Mouse (Mus musculus): ENCODE results near the gene Fbxw10. TPM values are rescaled to one million over a fixed set of nuclear protein-coding genes. Genes with fewer than 3 reads are reported as not detected.
A peak's percentile ranks its signal among the peaks of the same experiment; 100 is the strongest.

Fbxw10 gene
- polyA plus RNA-seq, 1 experiment from 2014 or later, result 0.43 TPM

GRCm38 (mm10) chr11:62816591-62816990, 30.3 kb upstream of the Fbxw10 start:
- no peak for ATAC-seq
- Histone ChIP-seq H3K9ac (ENCODE audit: low read depth, low read length) (no peak overlapping the region), H3K27me3 (replicated peaks; ENCODE audit: control insufficient read depth, insufficient read depth, low read length) (no peaks in the 10 kb centered on the region), H3K9me3 (ENCODE audit: control insufficient read depth, low read length) (no peaks in the 10 kb centered on the region), H3K36me3 (ENCODE audit: control insufficient read depth, insufficient read depth, low read length) (no peaks in the 10 kb centered on the region), H3K27ac (ENCODE audit: low read length) (no peak overlapping the region), H3K4me3 (ENCODE audit: low read length) (no peak overlapping the region), H3K4me1 (ENCODE audit: control insufficient read depth, insufficient read depth, low read length) (peaks cover 24% of the 10 kb centered on the region), H3K4me2 (ENCODE audit: low read depth, low read length) (no peak overlapping the region)
- WGBS, result 31% methylated on average over 6 of the region's 6 CpGs

- WGBS, result 84% methylated on average over 8 of the region's 8 CpGs
- Histone ChIP-seq H3K27ac (ENCODE audit: low read length) (no peak overlapping the region), H3K4me3 (ENCODE audit: low read length) (no peak overlapping the region), H3K9me3 (ENCODE audit: control insufficient read depth, low read length) (no peaks in the 10 kb centered on the region), H3K4me1 (ENCODE audit: control insufficient read depth, insufficient read depth, low read length) (peaks cover 25% of the 10 kb centered on the region), H3K36me3 (ENCODE audit: control insufficient read depth, insufficient read depth, low read length) (no peaks in the 10 kb centered on the region), H3K27me3 (replicated peaks; ENCODE audit: control insufficient read depth, insufficient read depth, low read length) (no peaks in the 10 kb centered on the region), H3K9ac (ENCODE audit: low read depth, low read length) (no peak overlapping the region), H3K4me2 (ENCODE audit: low read depth, low read length) (no peak overlapping the region)
- no peak for ATAC-seq
Measured at GRCm38 (mm10) chr11:62819059-62819686, 27.7 kb upstream of the Fbxw10 start.

- Histone ChIP-seq H3K4me2 (ENCODE audit: low read depth, low read length) (peak within 1 kb of the TSS; percentile 87), H3K9ac (ENCODE audit: low read depth, low read length) (peak within 1 kb of the TSS; percentile 80), H3K4me1 (ENCODE audit: control insufficient read depth, insufficient read depth, low read length) (peaks cover 25% of the 10 kb centered on the region), H3K9me3 (ENCODE audit: control insufficient read depth, low read length) (no peaks in the 10 kb centered on the region), H3K27ac (ENCODE audit: low read length) (peak within 1 kb of the TSS; percentile 87), H3K36me3 (ENCODE audit: control insufficient read depth, insufficient read depth, low read length) (no peaks in the 10 kb centered on the region), H3K4me3 (ENCODE audit: low read length) (peak within 1 kb of the TSS; percentile 55), H3K27me3 (replicated peaks; ENCODE audit: control insufficient read depth, insufficient read depth, low read length) (no peaks in the 10 kb centered on the region)
- WGBS, result 4% methylated on average over 15 of the region's 15 CpGs
- peak; percentile 71 for ATAC-seq
Measured at GRCm38 (mm10) chr11:62820059-62820541, 26.8 kb upstream of the Fbxw10 start, which contains the start of gene Trim16. Gene Trim16 (plus strand): TSS chr11:62820231.

- H3K9me3 ChIP-seq (ENCODE audit: control insufficient read depth, low read length), result no peaks in the 10 kb centered on the region
- peak; percentile 55 for ATAC-seq
Measured at GRCm38 (mm10) chr11:62820661-62821437, 26.0 kb upstream of the Fbxw10 start.

GRCm38 (mm10) chr11:62821893-62822292, 25.0 kb upstream of the Fbxw10 start:
- H3K36me3 ChIP-seq (ENCODE audit: control insufficient read depth, insufficient read depth, low read length), result no peaks in the 10 kb centered on the region
- ATAC-seq, result no peak
- no peaks in the 10 kb centered on the region for H3K9me3 ChIP-seq (ENCODE audit: control insufficient read depth, low read length)
- no peak overlapping the region for H3K9ac ChIP-seq (ENCODE audit: low read depth, low read length)
- peaks cover 32% of the 10 kb centered on the region for H3K4me1 ChIP-seq (ENCODE audit: control insufficient read depth, insufficient read depth, low read length)
- 54% methylated on average over 5 of the region's 5 CpGs for WGBS
- no peaks in the 10 kb centered on the region for H3K27me3 ChIP-seq (replicated peaks; ENCODE audit: control insufficient read depth, insufficient read depth, low read length)
- H3K4me3 ChIP-seq (ENCODE audit: low read length), result peak overlapping the region; percentile 42
- H3K4me2 ChIP-seq (ENCODE audit: low read depth, low read length), result peak overlapping the region; percentile 57
- peak overlapping the region; percentile 54 for H3K27ac ChIP-seq (ENCODE audit: low read length)

More at GRCm38 (mm10) chr11:62820661-62821437, 26.0 kb upstream of the Fbxw10 start:
- WGBS, result 6% methylated on average over 16 of the region's 16 CpGs
- Histone ChIP-seq H3K4me3 (ENCODE audit: low read length) (peak overlapping the region; percentile 55), H3K27ac (ENCODE audit: low read length) (peak overlapping the region; percentile 87), H3K9ac (ENCODE audit: low read depth, low read length) (peak overlapping the region; percentile 80), H3K36me3 (ENCODE audit: control insufficient read depth, insufficient read depth, low read length) (no peaks in the 10 kb centered on the region), H3K27me3 (replicated peaks; ENCODE audit: control insufficient read depth, insufficient read depth, low read length) (no peaks in the 10 kb centered on the region), H3K4me2 (ENCODE audit: low read depth, low read length) (peak overlapping the region; percentile 87), H3K4me1 (ENCODE audit: control insufficient read depth, insufficient read depth, low read length) (peaks cover 31% of the 10 kb centered on the region)

- Histone ChIP-seq H3K4me3 (ENCODE audit: low read length) (no peak overlapping the region), H3K4me1 (ENCODE audit: control insufficient read depth, insufficient read depth, low read length) (peaks cover 26% of the 10 kb centered on the region), H3K27me3 (replicated peaks; ENCODE audit: control insufficient read depth, insufficient read depth, low read length) (no peaks in the 10 kb centered on the region), H3K36me3 (ENCODE audit: control insufficient read depth, insufficient read depth, low read length) (no peaks in the 10 kb centered on the region), H3K9me3 (ENCODE audit: control insufficient read depth, low read length) (no peaks in the 10 kb centered on the region), H3K27ac (ENCODE audit: low read length) (no peak overlapping the region), H3K9ac (ENCODE audit: low read depth, low read length) (no peak overlapping the region), H3K4me2 (ENCODE audit: low read depth, low read length) (no peak overlapping the region)
- WGBS, result 59% methylated on average over 7 of the region's 7 CpGs
- ATAC-seq, result no peak
Measured at GRCm38 (mm10) chr11:62824211-62824610, 22.7 kb upstream of the Fbxw10 start.

- H3K9ac ChIP-seq (ENCODE audit: low read depth, low read length), result no peak overlapping the region
- H3K9me3 ChIP-seq (ENCODE audit: control insufficient read depth, low read length), result no peaks in the 10 kb centered on the region
- WGBS, result 66% methylated on average over 9 of the region's 9 CpGs
- H3K27ac ChIP-seq (ENCODE audit: low read length), result no peak overlapping the region
- no peak for ATAC-seq
- H3K4me2 ChIP-seq (ENCODE audit: low read depth, low read length), result no peak overlapping the region
- peaks cover 20% of the 10 kb centered on the region; the same call in 1 of the 2 replicates for H3K4me1 ChIP-seq (ENCODE audit: control insufficient read depth, insufficient read depth, low read length)
- H3K27me3 ChIP-seq (replicated peaks; ENCODE audit: control insufficient read depth, insufficient read depth, low read length), result no peaks in the 10 kb centered on the region
- H3K4me3 ChIP-seq (ENCODE audit: low read length), result no peak overlapping the region
- H3K36me3 ChIP-seq (ENCODE audit: control insufficient read depth, insufficient read depth, low read length), result no peaks in the 10 kb centered on the region
Measured at GRCm38 (mm10) chr11:62825222-62826105, 21.4 kb upstream of the Fbxw10 start.

GRCm38 (mm10) chr11:62826106-62826733, 20.6 kb upstream of the Fbxw10 start:
- H3K9ac ChIP-seq (ENCODE audit: low read depth, low read length), result no peak overlapping the region
- H3K4me3 ChIP-seq (ENCODE audit: low read length), result no peak overlapping the region
- H3K27me3 ChIP-seq (replicated peaks; ENCODE audit: control insufficient read depth, insufficient read depth, low read length), result no peaks in the 10 kb centered on the region
- no peak overlapping the region for H3K27ac ChIP-seq (ENCODE audit: low read length)
- no peak for ATAC-seq
- no peaks in the 10 kb centered on the region for H3K36me3 ChIP-seq (ENCODE audit: control insufficient read depth, insufficient read depth, low read length)
- H3K4me2 ChIP-seq (ENCODE audit: low read depth, low read length), result no peak overlapping the region
- no peaks in the 10 kb centered on the region for H3K9me3 ChIP-seq (ENCODE audit: control insufficient read depth, low read length)
- WGBS, result 51% methylated on average over 6 of the region's 6 CpGs
- peaks cover 20% of the 10 kb centered on the region; the same call in 1 of the 2 replicates for H3K4me1 ChIP-seq (ENCODE audit: control insufficient read depth, insufficient read depth, low read length)
